Mouse (Mus musculus): ENCODE data around the gene Arhgap21. TPM values are rescaled to one million over a fixed set of nuclear protein-coding genes. Genes with fewer than 3 reads are reported as not detected.
A peak's percentile ranks its signal among the peaks of the same experiment; 100 is the strongest.

Gene Arhgap21
- polyA plus RNA-seq, 1 experiment from 2014 or later: 16.7 TPM

DNA sequence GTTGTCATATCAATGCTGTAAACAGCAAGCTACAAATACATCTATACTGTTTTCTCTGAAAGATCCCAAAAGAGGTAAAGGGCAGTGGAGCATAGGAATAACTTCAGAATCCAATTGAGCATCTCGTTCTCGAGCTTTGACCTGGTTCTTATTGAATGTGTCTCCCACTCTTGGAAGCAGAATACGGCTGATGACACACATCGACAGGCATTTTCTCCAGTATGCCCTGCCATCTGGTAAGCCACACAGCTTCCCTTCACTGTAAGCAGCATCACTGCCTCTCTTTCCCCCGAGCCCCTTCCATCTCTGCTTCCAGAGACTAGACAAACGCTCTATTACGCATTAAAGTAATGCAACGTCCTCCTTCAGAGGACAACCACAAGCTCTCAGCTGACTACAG lies 85.4 kb downstream of the Arhgap21 start:
- no peak overlapping the region for H3K27ac ChIP-seq
- no peak overlapping the region for H3K9ac ChIP-seq (replicated peaks)
- no peak for ATAC-seq (ENCODE audit: insufficient number of reproducible peaks, insufficient read depth, low FRiP score, low TSS enrichment, low read depth)
- no peaks in the 10 kb centered on the region for H3K4me1 ChIP-seq (replicated peaks)
- H3K4me3 ChIP-seq (replicated peaks): no peak overlapping the region
- H3K36me3 ChIP-seq: peaks cover 43% of the 10 kb centered on the region
- no peak overlapping the region for H3K4me2 ChIP-seq
- no peaks in the 10 kb centered on the region for H3K27me3 ChIP-seq
- no peaks in the 10 kb centered on the region for H3K9me3 ChIP-seq
- 87% methylated on average over 8 of the region's 8 CpGs for WGBS

GRCm38 (mm10) chr2:20879877-20880605 lies 88.6 kb downstream of the Arhgap21 start:
- Histone ChIP-seq H3K9me3 (no peaks in the 10 kb centered on the region), H3K9ac (replicated peaks) (no peak overlapping the region), H3K4me3 (replicated peaks) (no peak overlapping the region), H3K27ac (no peak overlapping the region), H3K36me3 (peaks cover 38% of the 10 kb centered on the region), H3K27me3 (no peaks in the 10 kb centered on the region), H3K4me2 (no peak overlapping the region), H3K4me1 (replicated peaks) (no peaks in the 10 kb centered on the region)
- WGBS: 73% methylated on average over 16 of the region's 16 CpGs
- ATAC-seq (ENCODE audit: insufficient number of reproducible peaks, insufficient read depth, low FRiP score, low TSS enrichment, low read depth): no peak

DNA sequence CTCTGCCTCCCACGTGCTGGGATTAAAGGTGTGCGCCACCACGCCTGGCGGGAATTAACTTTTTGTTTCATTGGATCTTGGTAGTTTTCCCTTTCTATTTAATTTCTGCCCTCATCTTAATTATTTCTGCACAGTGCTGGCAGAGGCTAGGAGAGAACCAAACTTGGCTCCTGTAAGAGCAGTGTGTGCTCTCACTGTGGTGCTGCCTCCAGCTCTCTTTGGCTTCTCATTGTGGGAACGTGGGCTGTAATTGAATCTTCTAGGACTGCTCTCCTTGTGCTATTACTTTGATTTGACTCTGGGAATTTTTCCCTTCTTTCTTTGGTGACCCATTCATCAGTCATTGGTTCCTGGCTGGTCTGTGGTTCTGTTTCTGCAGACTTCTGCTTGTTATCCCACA lies 94.1 kb downstream of the Arhgap21 start:
- no peak overlapping the region for H3K27ac ChIP-seq
- H3K36me3 ChIP-seq: peaks cover 27% of the 10 kb centered on the region
- 0 out of 2 replicates have a peak, but pooled peaks cover under 1% of the 10 kb centered on the region for H3K4me1 ChIP-seq (replicated peaks)
- H3K4me2 ChIP-seq: no peak overlapping the region
- no peak overlapping the region for H3K9ac ChIP-seq (replicated peaks)
- H3K27me3 ChIP-seq: no peaks in the 10 kb centered on the region
- WGBS: 95% methylated on average over 5 of the region's 5 CpGs
- no peaks in the 10 kb centered on the region for H3K9me3 ChIP-seq
- H3K4me3 ChIP-seq (replicated peaks): no peak overlapping the region
- no peak for ATAC-seq (ENCODE audit: insufficient number of reproducible peaks, insufficient read depth, low FRiP score, low TSS enrichment, low read depth)

DNA sequence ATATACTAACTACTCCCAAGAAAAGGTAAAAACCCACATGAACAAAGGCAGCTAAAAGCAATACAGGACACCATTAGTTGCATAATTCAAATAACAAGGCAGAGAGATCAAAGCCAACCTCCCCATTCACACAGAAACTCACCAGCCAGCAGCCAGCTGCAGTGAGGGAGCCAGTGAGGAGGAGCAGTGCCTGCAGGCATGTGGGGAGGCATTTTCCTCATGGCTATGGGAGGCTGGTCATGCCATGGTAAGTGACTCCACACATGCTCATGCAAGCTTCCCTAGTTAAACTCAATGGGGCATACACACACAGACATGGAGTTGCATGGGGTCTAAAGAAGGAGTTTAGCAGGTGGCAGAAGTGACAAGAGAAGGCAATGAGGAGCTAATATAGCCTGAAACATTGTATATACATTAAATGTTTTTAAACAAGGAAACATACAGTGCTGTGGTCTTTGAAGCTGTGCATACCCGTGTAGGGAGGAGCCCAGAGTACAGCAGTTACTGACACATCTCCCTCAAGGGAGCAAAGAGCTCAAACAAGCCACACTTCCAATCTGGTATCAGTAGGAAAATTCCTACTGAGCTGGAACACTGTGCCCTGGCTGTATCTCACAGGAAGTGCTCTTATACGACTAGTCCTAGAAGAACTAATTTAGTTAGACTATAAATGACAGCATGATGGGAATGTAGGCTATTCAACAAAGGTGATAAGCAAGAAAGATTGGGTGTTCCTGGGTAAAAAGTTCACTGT lies 99.3 kb downstream of the Arhgap21 start:
- H3K36me3 ChIP-seq: peaks cover 22% of the 10 kb centered on the region; the same call in 1 of the 2 replicates
- no peak overlapping the region for H3K9ac ChIP-seq (replicated peaks)
- no peak for ATAC-seq (ENCODE audit: insufficient number of reproducible peaks, insufficient read depth, low FRiP score, low TSS enrichment, low read depth)
- H3K4me1 ChIP-seq (replicated peaks): peaks cover 5% of the 10 kb centered on the region; the same call in 1 of the 2 replicates
- no peak overlapping the region for H3K4me3 ChIP-seq (replicated peaks)
- WGBS: 58% methylated on average over 2 of the region's 2 CpGs
- H3K27me3 ChIP-seq: no peaks in the 10 kb centered on the region
- no peak overlapping the region for H3K27ac ChIP-seq
- no peaks in the 10 kb centered on the region for H3K9me3 ChIP-seq
- H3K4me2 ChIP-seq: no peak overlapping the region

DNA sequence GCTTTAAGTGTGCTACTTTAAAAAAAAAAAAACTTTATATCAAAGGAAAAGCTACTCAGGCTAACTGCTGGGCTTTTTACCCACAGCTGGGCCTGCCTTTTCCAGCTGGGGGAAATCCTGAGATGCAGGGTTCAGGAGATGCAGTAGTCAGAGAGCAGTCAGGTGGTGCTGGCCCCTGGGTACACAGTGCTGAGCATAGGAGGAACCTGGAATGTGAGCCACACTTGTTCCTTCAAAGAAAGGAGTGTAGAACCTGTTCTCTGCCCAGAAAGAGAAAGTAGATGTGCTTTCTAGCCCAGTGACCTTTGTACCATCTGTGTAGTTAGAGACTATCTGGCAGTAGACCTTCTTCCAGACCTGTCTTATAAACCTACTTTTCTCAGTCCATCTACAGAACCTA lies 100.6 kb downstream of the Arhgap21 start:
- no peaks in the 10 kb centered on the region for H3K27me3 ChIP-seq

GRCm38 (mm10) chr2:20865795-20866194 lies 102.9 kb downstream of the Arhgap21 start:
- no peak overlapping the region for H3K9ac ChIP-seq (replicated peaks)
- H3K27ac ChIP-seq: no peak overlapping the region
- H3K4me2 ChIP-seq: no peak overlapping the region
- WGBS: 89% methylated on average over 3 of the region's 3 CpGs
- H3K27me3 ChIP-seq: no peaks in the 10 kb centered on the region
- H3K9me3 ChIP-seq: no peaks in the 10 kb centered on the region
- ATAC-seq (ENCODE audit: insufficient number of reproducible peaks, insufficient read depth, low FRiP score, low TSS enrichment, low read depth): no peak
- peaks cover 48% of the 10 kb centered on the region for H3K36me3 ChIP-seq
- H3K4me1 ChIP-seq (replicated peaks): peaks cover 5% of the 10 kb centered on the region; the same call in 1 of the 2 replicates
- H3K4me3 ChIP-seq (replicated peaks): no peak overlapping the region

More for the DNA sequence above, 100.6 kb downstream of the Arhgap21 start:
- ATAC-seq (ENCODE audit: insufficient number of reproducible peaks, insufficient read depth, low FRiP score, low TSS enrichment, low read depth): no peak
- peaks cover 29% of the 10 kb centered on the region for H3K36me3 ChIP-seq
- H3K4me1 ChIP-seq (replicated peaks): peaks cover 5% of the 10 kb centered on the region; the same call in 1 of the 2 replicates
- no peak overlapping the region for H3K4me2 ChIP-seq
- no peak overlapping the region for H3K27ac ChIP-seq
- no peaks in the 10 kb centered on the region for H3K9me3 ChIP-seq
- H3K9ac ChIP-seq (replicated peaks): no peak overlapping the region
- no peak overlapping the region for H3K4me3 ChIP-seq (replicated peaks)

GRCm38 (mm10) chr2:20864569-20864968 lies 104.1 kb downstream of the Arhgap21 start:
- Histone ChIP-seq H3K27me3 (no peaks in the 10 kb centered on the region), H3K4me2 (no peak overlapping the region), H3K4me3 (replicated peaks) (no peak overlapping the region), H3K36me3 (peaks cover 59% of the 10 kb centered on the region), H3K27ac (no peak overlapping the region), H3K9ac (replicated peaks) (no peak overlapping the region), H3K9me3 (no peaks in the 10 kb centered on the region), H3K4me1 (replicated peaks) (peaks cover 5% of the 10 kb centered on the region; the same call in 1 of the 2 replicates)
- no peak for ATAC-seq (ENCODE audit: insufficient number of reproducible peaks, insufficient read depth, low FRiP score, low TSS enrichment, low read depth)
- WGBS: 86% methylated on average over 2 of the region's 2 CpGs

- peaks cover 80% of the 10 kb centered on the region for H3K36me3 ChIP-seq
- ATAC-seq (ENCODE audit: insufficient number of reproducible peaks, insufficient read depth, low FRiP score, low TSS enrichment, low read depth): no peak
- H3K9ac ChIP-seq (replicated peaks): no peak overlapping the region
- H3K9me3 ChIP-seq: no peaks in the 10 kb centered on the region
- H3K4me2 ChIP-seq: no peak overlapping the region
- no peaks in the 10 kb centered on the region for H3K4me1 ChIP-seq (replicated peaks)
- 83% methylated on average over 5 of the region's 5 CpGs for WGBS
- H3K27ac ChIP-seq: no peak overlapping the region
- H3K4me3 ChIP-seq (replicated peaks): no peak overlapping the region
- H3K27me3 ChIP-seq: no peaks in the 10 kb centered on the region
Observed at GRCm38 (mm10) chr2:20860756-20861155, 107.9 kb downstream of the Arhgap21 start.

DNA sequence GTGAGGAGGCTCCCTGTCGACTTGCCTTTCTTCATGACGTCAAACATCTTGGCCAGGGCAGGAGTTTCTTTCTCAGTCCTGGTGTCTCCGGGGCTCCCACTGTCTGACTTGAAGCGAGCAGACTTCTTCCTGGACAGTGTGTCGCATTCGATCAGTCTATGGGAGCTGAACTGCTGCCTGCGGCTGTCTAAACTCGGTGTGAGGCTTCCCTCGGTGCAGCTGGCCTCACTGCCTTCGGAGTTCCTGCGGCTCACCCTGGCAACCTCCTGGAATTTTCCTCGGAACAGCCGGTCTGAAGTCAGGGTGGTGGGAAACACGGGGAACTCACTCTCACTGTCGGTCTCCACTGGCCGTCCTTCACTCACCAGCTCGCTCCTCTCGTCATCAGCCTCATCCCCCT lies 119.3 kb downstream of the Arhgap21 start:
- WGBS: 95% methylated on average over 18 of the region's 18 CpGs
- Histone ChIP-seq H3K9ac (replicated peaks) (no peak overlapping the region), H3K36me3 (peaks cover 62% of the 10 kb centered on the region), H3K27me3 (no peaks in the 10 kb centered on the region), H3K4me3 (replicated peaks) (no peak overlapping the region), H3K4me2 (no peak overlapping the region), H3K4me1 (replicated peaks) (no peaks in the 10 kb centered on the region), H3K9me3 (no peaks in the 10 kb centered on the region), H3K27ac (no peak overlapping the region)
- ATAC-seq (ENCODE audit: insufficient number of reproducible peaks, insufficient read depth, low FRiP score, low TSS enrichment, low read depth): no peak

DNA sequence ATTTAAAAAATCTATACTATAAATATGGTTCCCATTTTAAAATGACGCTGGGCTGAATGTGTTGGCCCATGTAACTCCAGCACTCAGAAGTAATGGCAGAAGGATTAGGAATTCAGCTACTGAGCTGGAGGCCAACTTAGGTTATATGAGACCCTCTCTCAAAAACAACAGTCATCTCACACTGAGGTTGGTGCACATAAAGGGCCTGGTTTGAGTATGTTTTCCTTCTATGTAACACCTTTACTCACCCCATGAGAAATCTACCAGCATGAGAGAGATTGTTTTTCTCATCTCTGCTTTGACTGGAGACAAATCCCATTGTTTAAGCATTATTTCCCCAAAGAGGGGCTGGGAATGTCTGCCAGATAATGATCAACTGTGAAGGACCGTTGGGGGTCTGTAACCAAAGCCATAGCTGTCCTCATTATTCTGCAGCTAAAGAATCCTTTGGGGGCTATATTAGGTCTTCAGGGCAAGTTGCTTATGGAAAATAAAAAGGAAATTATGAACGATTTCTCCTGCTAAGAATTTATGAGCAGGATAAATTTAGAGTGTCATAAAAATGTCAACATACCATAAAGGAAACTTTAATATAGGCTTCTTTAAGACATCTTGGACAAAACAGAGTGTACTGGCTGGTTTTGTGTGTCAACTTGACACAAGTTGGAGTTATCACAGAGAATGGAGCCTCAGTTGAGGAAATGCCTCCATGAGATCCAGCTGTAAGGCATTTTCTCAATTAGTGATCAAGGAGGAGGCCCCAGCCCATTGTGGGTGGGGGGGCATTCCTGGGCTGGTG lies 136.9 kb downstream of the Arhgap21 start:
- WGBS: 53% methylated on average over 3 of the region's 3 CpGs

DNA sequence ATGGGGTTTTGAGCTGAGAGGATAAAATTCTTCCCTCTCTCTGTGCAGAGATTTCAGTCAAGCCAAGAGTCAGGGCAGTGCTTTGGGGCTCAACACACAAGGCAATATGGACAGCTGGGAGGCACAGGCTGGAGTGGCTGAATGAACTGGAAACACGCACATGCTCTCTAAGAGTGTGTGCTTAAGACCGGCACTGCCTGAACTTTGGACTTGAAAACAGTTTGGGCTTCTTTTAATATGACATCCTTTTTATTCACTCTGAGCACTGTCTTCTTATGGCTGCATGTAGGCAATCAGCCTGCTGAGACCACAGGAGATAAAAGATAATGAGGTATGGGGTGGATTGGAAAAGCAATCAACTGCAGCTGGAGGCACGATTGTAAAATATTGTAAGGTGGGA lies 137.8 kb downstream of the Arhgap21 start:
- H3K4me1 ChIP-seq (replicated peaks): no peaks in the 10 kb centered on the region
- no peak overlapping the region for H3K9ac ChIP-seq (replicated peaks)
- ATAC-seq (ENCODE audit: insufficient number of reproducible peaks, insufficient read depth, low FRiP score, low TSS enrichment, low read depth): no peak

More for the DNA sequence above, 136.9 kb downstream of the Arhgap21 start:
- no peaks in the 10 kb centered on the region for H3K36me3 ChIP-seq
- no peaks in the 10 kb centered on the region for H3K27me3 ChIP-seq
- H3K27ac ChIP-seq: no peak overlapping the region
- no peak overlapping the region for H3K9ac ChIP-seq (replicated peaks)
- H3K4me1 ChIP-seq (replicated peaks): no peaks in the 10 kb centered on the region
- no peak overlapping the region for H3K4me2 ChIP-seq
- H3K4me3 ChIP-seq (replicated peaks): no peak overlapping the region
- ATAC-seq (ENCODE audit: insufficient number of reproducible peaks, insufficient read depth, low FRiP score, low TSS enrichment, low read depth): peak; percentile 56
- H3K9me3 ChIP-seq: no peaks in the 10 kb centered on the region

More for the DNA sequence above, 137.8 kb downstream of the Arhgap21 start:
- H3K9me3 ChIP-seq: no peaks in the 10 kb centered on the region
- H3K4me2 ChIP-seq: no peak overlapping the region
- H3K36me3 ChIP-seq: no peaks in the 10 kb centered on the region
- H3K27me3 ChIP-seq: no peaks in the 10 kb centered on the region
- no peak overlapping the region for H3K4me3 ChIP-seq (replicated peaks)
- no peak overlapping the region for H3K27ac ChIP-seq
- 65% methylated on average over 3 of the region's 3 CpGs for WGBS

All from limb, embryonic 12.5 days (tissue).